Mouse (Mus musculus): Measurements from ENCODE around the gene Umad1. TPM values are rescaled to one million over a fixed set of nuclear protein-coding genes. Genes with fewer than 3 reads are reported as not detected.

Umad1 gene
- total RNA-seq (2022) = 10 to 100 TPM; 42.1 to 56.8 (median 44.8) TPM

DNA sequence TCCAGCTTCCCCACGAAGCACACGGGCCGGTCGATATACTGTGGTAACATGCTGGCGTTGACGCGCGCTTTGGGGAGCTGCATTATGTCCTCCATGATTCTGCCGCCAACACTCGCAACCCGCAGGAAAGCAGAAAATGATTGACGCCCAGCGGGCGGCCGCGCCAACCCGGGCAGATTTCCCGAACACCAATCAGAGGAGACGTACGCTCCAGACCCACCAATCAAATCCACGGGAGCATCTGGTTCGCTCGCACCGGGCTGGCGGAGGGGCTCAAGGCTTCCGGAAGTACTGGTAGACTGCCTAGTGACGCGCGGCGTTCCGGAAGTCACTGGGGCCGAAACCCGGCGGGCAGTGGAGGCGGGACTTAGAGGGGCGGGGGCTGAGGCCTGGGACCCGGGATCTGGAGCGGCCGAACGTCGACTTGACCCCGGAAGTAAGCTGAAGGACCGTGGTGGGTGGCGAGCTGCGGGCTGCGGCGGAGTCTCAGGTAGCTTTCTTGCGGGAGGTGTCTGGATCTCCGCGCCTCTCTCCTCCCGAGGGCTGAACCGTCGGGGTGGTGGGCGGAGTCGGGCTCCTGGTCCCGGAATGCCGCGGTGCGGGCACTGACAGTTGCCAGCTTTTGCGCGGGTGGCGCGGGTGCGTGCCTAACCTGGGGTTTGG, at the start of gene Umad1, which contains the start of the genes Rpa3 and Gm45062:
Gene Umad1, plus strand, starts transcription at position 285 of the 663 bp plus-strand sequence.
Gene Rpa3, minus strand, starts transcription at position 170 of the 663 bp plus-strand sequence.
Gene Gm45062, plus strand, starts transcription at position 447 of the 663 bp plus-strand sequence.
- DNase-seq (ENCODE audit: low spot score in 2 of 2) = peak; percentile 93 to 99

DNA sequence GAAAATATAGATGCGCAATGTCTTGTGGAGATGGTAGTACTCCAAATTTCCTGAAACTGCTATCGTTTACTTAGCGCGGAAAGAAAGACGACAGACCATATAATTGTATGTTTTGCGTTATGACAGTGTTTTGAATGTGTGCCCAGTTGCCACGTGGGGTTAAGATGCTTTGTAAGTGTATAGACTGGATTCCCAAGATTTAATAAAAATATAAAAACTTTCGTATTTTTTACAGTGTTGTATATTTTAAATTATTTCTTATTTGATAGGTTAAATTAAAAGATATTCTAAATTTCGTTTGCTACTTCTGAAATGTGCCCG, 49.3 kb upstream of the Umad1 start:
- no peak for DNase-seq (ENCODE audit: low spot score in 2 of 2)

GRCm38 (mm10) chr6:8210661-8211060, 48.4 kb upstream of the Umad1 start:
- no peak for DNase-seq (ENCODE audit: low spot score in 2 of 2)

- no peak for DNase-seq (ENCODE audit: low spot score in 2 of 2)
Observed at GRCm38 (mm10) chr6:8227035-8227434, 32.1 kb upstream of the Umad1 start.

- no peak for DNase-seq (ENCODE audit: low spot score in 2 of 2)
Observed at GRCm38 (mm10) chr6:8228596-8228995, 30.5 kb upstream of the Umad1 start.

DNA sequence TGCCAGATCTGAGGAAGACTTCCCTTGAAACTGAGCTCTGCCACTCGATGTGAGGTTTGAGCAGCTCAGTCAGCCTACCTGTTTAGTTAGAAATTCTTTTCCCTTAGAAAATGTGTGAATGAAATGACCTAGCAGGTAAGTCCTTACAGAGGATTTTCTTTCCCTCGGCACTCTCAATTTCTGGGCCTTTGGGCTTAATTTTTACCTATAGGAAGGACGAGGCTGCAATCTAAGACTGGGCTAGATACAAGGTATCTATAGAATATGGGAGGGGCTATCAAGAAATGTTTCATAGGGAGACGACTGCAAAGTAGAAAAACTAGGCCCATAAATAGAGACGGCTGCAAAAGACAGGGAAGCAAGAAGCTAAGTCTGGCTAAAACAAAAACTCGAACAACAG, 772 bp upstream of the Umad1 start:
- no peak for DNase-seq (ENCODE audit: low spot score in 2 of 2)

- no peak for DNase-seq (ENCODE audit: low spot score in 2 of 2)
Observed at GRCm38 (mm10) chr6:8259667-8260044, 568 bp downstream of the Umad1 start.

- DNase-seq (ENCODE audit: low spot score in 2 of 2) = no peak
Observed at GRCm38 (mm10) chr6:8271047-8271446, 12.0 kb downstream of the Umad1 start.

DNA sequence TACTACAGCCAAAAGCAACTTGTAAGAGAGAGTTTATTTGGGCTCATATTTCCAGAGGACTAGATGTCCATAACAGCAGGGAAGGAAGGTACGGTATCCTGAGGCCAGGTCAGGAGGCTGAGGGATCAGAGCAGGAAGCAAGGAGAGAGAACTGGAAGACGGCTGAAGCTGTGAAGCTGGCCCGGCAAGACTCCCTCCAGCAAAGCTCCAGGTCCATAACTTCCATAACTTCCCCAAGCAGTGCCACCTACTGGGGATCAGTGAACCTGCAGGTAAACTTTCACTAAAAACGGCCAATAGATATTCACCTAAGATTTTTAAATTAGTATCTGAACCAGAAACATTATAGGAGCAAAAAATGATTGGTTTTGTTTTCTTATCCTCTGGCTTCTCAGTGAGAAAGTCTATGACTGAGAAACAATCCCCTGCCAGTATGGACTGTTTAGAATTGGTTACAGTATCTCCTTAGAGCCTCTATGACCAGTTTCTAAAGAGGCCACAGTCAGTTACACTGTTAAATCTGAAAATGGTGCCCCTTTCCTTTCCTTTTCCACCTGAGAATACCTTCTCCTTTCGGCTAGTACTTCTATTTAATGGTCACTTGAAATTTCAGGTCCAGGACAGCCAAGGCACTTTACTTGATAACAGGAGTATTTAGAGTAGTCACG, 15.4 kb downstream of the Umad1 start:
- DNase-seq (ENCODE audit: low spot score in 2 of 2) = no peak

- peak; percentile 62 to 71 for DNase-seq (ENCODE audit: low spot score in 2 of 2)
Observed at GRCm38 (mm10) chr6:8275098-8275497, 16.0 kb downstream of the Umad1 start.

DNA sequence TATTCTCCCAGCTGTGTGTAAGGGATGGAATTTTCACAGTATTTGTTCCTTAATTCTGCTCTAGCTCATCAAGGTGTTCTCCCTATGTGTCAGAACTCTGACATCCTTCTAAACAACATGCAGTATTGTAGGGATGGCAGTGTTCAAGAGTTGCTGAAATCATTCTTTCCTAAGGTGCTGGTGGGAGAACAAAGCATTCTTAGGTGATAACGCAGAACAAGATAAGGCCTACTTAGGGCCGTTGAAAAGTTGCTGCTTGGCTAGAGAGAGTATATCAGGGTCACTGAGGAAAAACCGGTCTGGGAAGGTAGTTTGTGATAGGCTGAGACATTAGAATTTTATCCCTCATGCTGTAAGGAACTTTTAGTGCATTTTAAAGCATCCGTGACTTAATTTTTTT, 17.3 kb downstream of the Umad1 start:
- no peak for DNase-seq (ENCODE audit: low spot score in 2 of 2)

DNA sequence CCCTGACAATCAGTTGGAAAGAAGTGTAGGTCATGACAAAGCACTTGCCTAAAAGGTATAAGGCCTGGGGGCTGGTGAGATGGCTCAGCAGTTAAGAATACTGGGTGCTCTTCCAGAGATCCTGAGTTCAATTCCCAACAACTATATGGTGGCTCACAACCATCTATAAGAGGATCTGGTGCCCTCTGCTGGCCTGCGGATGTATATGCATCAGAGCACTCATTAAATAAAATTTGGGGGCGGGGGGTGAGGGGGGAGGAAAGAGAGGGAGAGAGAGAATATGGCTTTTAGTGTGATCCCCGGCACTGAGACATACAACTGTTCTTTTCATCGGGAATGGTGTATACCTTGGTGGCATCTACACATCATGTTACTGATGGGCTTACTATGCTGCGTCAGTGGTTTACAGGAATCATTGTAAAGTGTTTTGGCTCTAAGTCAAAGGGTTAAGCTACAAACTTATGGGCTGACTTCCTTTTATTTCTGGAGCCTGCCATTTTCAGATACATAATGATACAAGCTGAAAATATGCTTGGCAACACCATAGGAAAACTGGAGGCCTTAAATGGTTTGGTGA, 19.4 kb downstream of the Umad1 start:
- no peak for DNase-seq (ENCODE audit: low spot score in 2 of 2)

- no peak for DNase-seq (ENCODE audit: low spot score in 2 of 2)
Observed at GRCm38 (mm10) chr6:8283255-8283654, 24.2 kb downstream of the Umad1 start.

- no peak for DNase-seq (ENCODE audit: low spot score in 2 of 2)
Observed at GRCm38 (mm10) chr6:8285401-8285960, 26.4 kb downstream of the Umad1 start.

GRCm38 (mm10) chr6:8286146-8286545, 27.1 kb downstream of the Umad1 start:
- DNase-seq (ENCODE audit: low spot score in 2 of 2) = no peak

DNA sequence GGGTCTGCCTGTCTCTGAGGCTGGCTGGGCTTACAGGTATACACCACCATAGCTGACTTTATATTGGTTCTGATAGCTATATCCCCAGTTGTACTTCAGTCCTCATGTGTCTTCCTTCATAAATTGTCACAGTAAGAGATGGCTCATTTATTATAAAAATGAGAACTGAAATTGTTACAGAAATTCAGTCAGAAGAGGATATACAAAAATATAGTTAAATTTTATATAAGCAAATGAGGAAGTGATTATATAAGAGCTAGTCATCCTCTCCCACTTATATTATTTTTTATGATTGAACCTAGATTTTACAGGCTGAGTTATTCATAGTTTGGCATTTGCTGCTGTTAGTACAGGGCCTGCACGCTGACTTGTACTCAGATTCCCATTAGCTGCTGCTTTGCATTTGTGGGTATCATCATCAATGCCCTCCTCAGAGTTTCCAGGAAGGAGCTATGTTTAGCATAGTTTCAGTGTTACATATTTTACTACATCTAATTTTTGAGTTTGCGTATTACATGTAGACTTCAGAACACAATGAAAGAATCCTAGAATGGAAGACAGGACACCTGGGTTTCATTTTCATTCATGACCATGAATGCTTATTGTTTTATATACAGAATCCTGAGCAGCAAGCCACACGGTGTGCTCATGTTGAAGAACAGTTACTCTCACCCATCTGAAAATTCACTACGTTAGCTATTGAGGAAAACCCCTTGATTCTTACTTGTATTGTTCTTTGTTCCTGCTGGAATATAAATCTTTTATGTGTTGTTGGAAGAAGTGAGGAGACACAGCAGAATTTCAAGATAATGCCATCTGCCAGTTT, 29.9 kb downstream of the Umad1 start:
- DNase-seq (ENCODE audit: low spot score in 2 of 2) = no peak

GRCm38 (mm10) chr6:8294048-8294784, 35.1 kb downstream of the Umad1 start:
- DNase-seq (ENCODE audit: low spot score in 2 of 2) = no peak

- peak in 1 of 2 experiments; percentile 31 for DNase-seq (ENCODE audit: low spot score in 2 of 2)
Observed at GRCm38 (mm10) chr6:8299066-8299863, 40.2 kb downstream of the Umad1 start.

GRCm38 (mm10) chr6:8307878-8308775, 49.0 kb downstream of the Umad1 start:
- DNase-seq (ENCODE audit: low spot score in 2 of 2) = no peak

Measured in left cerebral cortex, adult 8-10 months (tissue).